Mouse (Mus musculus) MEL (cell line): Measurements from ENCODE around the gene Slc30a6. TPM values are rescaled to one million over a fixed set of nuclear protein-coding genes. Genes with fewer than 3 reads are reported as not detected.

ENCODE experiments used
- DNase-seq: peaks from one replicate; pipeline ENCODE4 v3.0.0; 2011; ENCODE audit warnings: low read depth, low spot score
- H3K27ac ChIP-seq: 2 replicates; pipeline ENCODE4 v1.5.1; 2012; ENCODE audit warnings: low read depth, mild to moderate bottlenecking, control low read depth, low read length, moderate library complexity; ENCODE audit not compliant: control insufficient read depth
- H3K27me3 ChIP-seq, 2 experiments: fragments of 150-350 bp in 1 of 2; sonication (generic) in 1 of 2; 2 replicates each; pipeline ENCODE4 v1.6.1; 2012; ENCODE audit warnings: low read length in 2 of 2, mild to moderate bottlenecking in 2 of 2, improper control_type of control experiment in 1 of 2, moderate library complexity in 1 of 2; ENCODE audit not compliant: insufficient read depth in 2 of 2, control insufficient read depth in 1 of 2
- H3K36me3 ChIP-seq, 2 experiments: 2 replicates each; pipeline ENCODE4 v1.6.1; 2012 to 2014; ENCODE audit warnings: low read length in 2 of 2, improper control_type of control experiment in 1 of 2, inconsistent platforms in 1 of 2, mild to moderate bottlenecking in 1 of 2; ENCODE audit not compliant: insufficient read depth in 2 of 2, control insufficient read depth in 1 of 2
- H3K4me1 ChIP-seq, 2 experiments: fragments of 150-350 bp in 1 of 2; sonication (generic) in 1 of 2; 2 replicates each; pipeline ENCODE4 v1.6.1; 2012; ENCODE audit warnings: low read length in 2 of 2, improper control_type of control experiment in 1 of 2, mild to moderate bottlenecking in 1 of 2; ENCODE audit not compliant: insufficient read depth in 2 of 2, control insufficient read depth in 1 of 2
- H3K4me3 ChIP-seq, 2 experiments: fragments of 150-350 bp in 1 of 2; sonication (generic) in 1 of 2; 2 replicates each; pipeline ENCODE4 v1.5.1; 2012; ENCODE audit warnings: low read depth in 2 of 2, low read length in 2 of 2, mild to moderate bottlenecking in 2 of 2, moderate library complexity in 2 of 2, control low read depth in 1 of 2, improper control_type of control experiment in 1 of 2; ENCODE audit not compliant: control insufficient read depth in 1 of 2, insufficient read depth in 1 of 2
- H3K79me2 ChIP-seq: 2 replicates; pipeline ENCODE4 v1.6.1; 2012; ENCODE audit warnings: mild to moderate bottlenecking, low read length, moderate library complexity; ENCODE audit not compliant: control insufficient read depth, poor library complexity, insufficient read depth
- H3K9ac ChIP-seq: 2 replicates; pipeline ENCODE4 v1.6.1; 2012; ENCODE audit warnings: low read depth, mild to moderate bottlenecking, control low read depth, low read length, moderate library complexity; ENCODE audit not compliant: control insufficient read depth, poor library complexity, severe bottlenecking
- H3K9me3 ChIP-seq: fragments of 150-350 bp; sonication (generic); replicated peaks from 2 replicates; pipeline ENCODE4 v1.6.1; 2012; ENCODE audit warnings: mild to moderate bottlenecking, low read length, improper control_type of control experiment, moderate library complexity; ENCODE audit not compliant: insufficient read depth
- CHD1 ChIP-seq: IDR thresholded peaks from 2 replicates; pipeline ENCODE4 v1.6.1; 2012; ENCODE audit warnings: low read depth, mild to moderate bottlenecking, inconsistent platforms, low read length, improper control_type of control experiment
- CHD2 ChIP-seq: IDR thresholded peaks from 2 replicates; pipeline ENCODE4 v1.6.1; 2011; ENCODE audit warnings: low read length, improper control_type of control experiment
- CTCF ChIP-seq, 3 experiments: IDR thresholded peaks in 2 of 3; conservative IDR thresholded peaks in 1 of 3; 2 replicates each; pipeline ENCODE4 v1.5.1; 2011 to 2012; ENCODE audit warnings: low read length in 3 of 3, low read depth in 2 of 3, mild to moderate bottlenecking in 2 of 3, improper control_type of control experiment in 1 of 3, inconsistent platforms in 1 of 3, mixed read lengths in 1 of 3, moderate library complexity in 1 of 3; ENCODE audit not compliant: control insufficient read depth in 1 of 3, insufficient read depth in 1 of 3, poor library complexity in 1 of 3, severe bottlenecking in 1 of 3
- ELF1 ChIP-seq: IDR thresholded peaks from 2 replicates; pipeline ENCODE4 v1.6.1; 2014; ENCODE audit warnings: low read depth, mild to moderate bottlenecking, inconsistent platforms, low read length, improper control_type of control experiment, moderate library complexity
- EP300 ChIP-seq, 2 experiments: IDR thresholded peaks; 2 replicates each; pipeline ENCODE4 v1.6.1; 2011; ENCODE audit warnings: improper control_type of control experiment in 2 of 2, low read length in 2 of 2, low read depth in 1 of 2, mild to moderate bottlenecking in 1 of 2
- GATA1 ChIP-seq: IDR thresholded peaks from 2 replicates; pipeline ENCODE4 v1.6.1; 2011; ENCODE audit warnings: low read depth, low read length, improper control_type of control experiment
- KAT2A ChIP-seq: conservative IDR thresholded peaks from 2 replicates; pipeline ENCODE4 v1.6.1; 2012; ENCODE audit warnings: low read depth, low read length, improper control_type of control experiment, inconsistent platforms
- MAFK ChIP-seq: IDR thresholded peaks from 2 replicates; pipeline ENCODE4 v1.6.1; 2011; ENCODE audit warnings: low read depth, mild to moderate bottlenecking, low read length, improper control_type of control experiment, borderline replicate concordance
- MAZ ChIP-seq: IDR thresholded peaks from 2 replicates; pipeline ENCODE4 v1.6.1; 2012; ENCODE audit warnings: low read depth, mild to moderate bottlenecking, inconsistent platforms, low read length, improper control_type of control experiment
- MYC ChIP-seq: IDR thresholded peaks from 2 replicates; pipeline ENCODE4 v1.6.1; 2011; ENCODE audit warnings: low read depth, mild to moderate bottlenecking, low read length, improper control_type of control experiment, moderate library complexity
- NRF1 ChIP-seq: IDR thresholded peaks from 2 replicates; pipeline ENCODE4 v1.6.1; 2014; ENCODE audit warnings: low read depth, mild to moderate bottlenecking, inconsistent platforms, low read length, improper control_type of control experiment, moderate library complexity; ENCODE audit not compliant: poor library complexity, insufficient read depth, severe bottlenecking
- POLR2AphosphoS5 ChIP-seq: IDR thresholded peaks from 2 replicates; pipeline ENCODE4 v1.6.1; 2012; ENCODE audit warnings: low read depth, borderline replicate concordance, mild to moderate bottlenecking, inconsistent platforms, low read length, moderate library complexity, mixed read lengths
- RAD21 ChIP-seq: IDR thresholded peaks from 2 replicates; pipeline ENCODE4 v1.6.1; 2011; ENCODE audit warnings: mild to moderate bottlenecking, low read depth, low read length, improper control_type of control experiment
- RCOR1 ChIP-seq: IDR thresholded peaks from 2 replicates; pipeline ENCODE4 v1.6.1; 2012; ENCODE audit warnings: low read depth, mild to moderate bottlenecking, inconsistent platforms, low read length, improper control_type of control experiment
- SMC3 ChIP-seq: IDR thresholded peaks from 2 replicates; pipeline ENCODE4 v1.6.1; 2011; ENCODE audit warnings: low read depth, low read length, improper control_type of control experiment
- TAL1 ChIP-seq: IDR thresholded peaks from 2 replicates; pipeline ENCODE4 v1.6.1; 2012; ENCODE audit warnings: mild to moderate bottlenecking, inconsistent platforms, low read length, moderate library complexity, mixed read lengths
- TBP ChIP-seq: IDR thresholded peaks from 2 replicates; pipeline ENCODE4 v1.8.0; 2011; ENCODE audit warnings: low read depth, low read length, improper control_type of control experiment
- TCF12 ChIP-seq: IDR thresholded peaks from 2 replicates; pipeline ENCODE4 v1.6.1; 2014; ENCODE audit warnings: low read depth, mild to moderate bottlenecking, inconsistent platforms, low read length, improper control_type of control experiment, moderate library complexity
- USF1 ChIP-seq: IDR thresholded peaks from 2 replicates; pipeline ENCODE4 v1.6.1; 2014; ENCODE audit warnings: low read depth, mild to moderate bottlenecking, inconsistent platforms, low read length, improper control_type of control experiment, moderate library complexity
- ZNF384 ChIP-seq: IDR thresholded peaks from 2 replicates; pipeline ENCODE4 v1.6.1; 2012; ENCODE audit warnings: low read depth, mild to moderate bottlenecking, inconsistent platforms, low read length, improper control_type of control experiment
- polyA plus RNA-seq, 2 experiments: library from polyadenylated mRNA; stranded (reverse) in 1 of 2; unstranded in 1 of 2; fragments of >175 nt in 1 of 2; fragments of >200 nt in 1 of 2; gene quantifications; 2 replicates each; pipeline versions ENCODE4 v1.2.1 to v1.2.4; 2012; ENCODE audit warnings: low replicate concordance in 2 of 2, low read depth in 1 of 2; ENCODE audit not compliant: insufficient read length in 2 of 2, insufficient read depth in 1 of 2, missing spikeins in 1 of 2
- total RNA-seq: library from RNA; depleted of rRNA; stranded (reverse); fragments of 300-350 nt; gene quantifications from 2 replicates; pipeline ENCODE4 v1.2.3, GENCODE M21; 2012

Slc30a6 gene
- total and polyA plus RNA-seq, 3 experiments: 15.5 to 19.4 TPM; not detected in 1

- no peak for TF ChIP-seq ELF1
- no peak for TF ChIP-seq MYC
- TF ChIP-seq TCF12: no peak
- Histone ChIP-seq H3K9ac (no peak overlapping the region), H3K27ac (no peak overlapping the region), H3K4me3 (no peak overlapping the region), H3K36me3 (peaks cover 0 to 23% of the 10 kb centered on the region in 2 experiments; a peak in 2 of 4 replicates), H3K79me2 (no peaks in the 10 kb centered on the region), H3K9me3 (no peaks in the 10 kb centered on the region), H3K4me1 (no peaks in the 10 kb centered on the region), H3K27me3 (no peaks in the 10 kb centered on the region)
- no peak for DNase-seq
These were observed 18.5 kb upstream of the Slc30a6 start for GRCm38 (mm10) chr17:74376916-74377315.

GRCm38 (mm10) chr17:74386657-74387056 lies 8.8 kb upstream of the Slc30a6 start:
- H3K27me3 ChIP-seq: no peaks in the 10 kb centered on the region
- peaks cover 0 to 8% of the 10 kb centered on the region in 2 experiments; a peak in 2 of 4 replicates for H3K36me3 ChIP-seq

GRCm38 (mm10) chr17:74389847-74390246 lies 5.6 kb upstream of the Slc30a6 start:
- Histone ChIP-seq H3K4me1 (no peaks in the 10 kb centered on the region; a peak in 1 of 4 replicates), H3K27me3 (no peaks in the 10 kb centered on the region), H3K4me3 (no peak overlapping the region), H3K27ac (no peak overlapping the region), H3K9me3 (no peaks in the 10 kb centered on the region), H3K9ac (no peak overlapping the region), H3K79me2 (no peaks in the 10 kb centered on the region), H3K36me3 (peaks cover 0 to 3% of the 10 kb centered on the region in 2 experiments; a peak in 2 of 4 replicates)
- DNase-seq: peak; percentile 18
- no peak for TF ChIP-seq USF1
- TF ChIP-seq CTCF (IDR thresholded peaks at IDR 0.05 in 2 of 3, conservative IDR thresholded peaks at IDR 0.05 in 1 of 3; ENCODE audit: control insufficient read depth in 1 of 3, insufficient read depth in 1 of 3, low read depth in 2 of 3, low read length in 3 of 3, poor library complexity in 1 of 3, severe bottlenecking in 1 of 3): peak in 2 of 3 experiments; percentile 3 to 34; a peak in 2 of 6 replicates
- no peak for TF ChIP-seq ZNF384
- TF ChIP-seq RAD21: peak; percentile 13
- no peak for TF ChIP-seq KAT2A
- TF ChIP-seq SMC3: peak; percentile 26; the same call in 1 of the 2 replicates

More at GRCm38 (mm10) chr17:74386657-74387056, 8.8 kb upstream of the Slc30a6 start:
- Histone ChIP-seq H3K9ac (no peak overlapping the region), H3K27ac (no peak overlapping the region), H3K4me3 (no peak overlapping the region), H3K79me2 (no peaks in the 10 kb centered on the region), H3K4me1 (no peaks in the 10 kb centered on the region), H3K9me3 (no peaks in the 10 kb centered on the region)
- no peak for DNase-seq
- no peak for TF ChIP-seq TCF12
- no peak for TF ChIP-seq KAT2A
- no peak for TF ChIP-seq CHD1
- TF ChIP-seq MYC: no peak
- TF ChIP-seq MAFK: no peak
- TF ChIP-seq TBP: no peak
- no peak for TF ChIP-seq GATA1
- TF ChIP-seq TAL1: no peak
- no peak for TF ChIP-seq EP300 (IDR thresholded peaks at IDR 0.05; ENCODE audit: low read depth in 1 of 2, low read length in 2 of 2)
- TF ChIP-seq NRF1: no peak
- TF ChIP-seq CHD2: no peak
- TF ChIP-seq ELF1: no peak
- TF ChIP-seq RCOR1: no peak
- TF ChIP-seq POLR2AphosphoS5: no peak
- TF ChIP-seq MAZ: no peak
